Mouse (Mus musculus): ENCODE results near the gene Ippk.

Gene Ippk

GRCm38 (mm10) chr13:49428042-49428675 lies 7.1 kb downstream of the Ippk start:
- in situ Hi-C loops (cut with MseI, MboI), result no loop called here

GRCm38 (mm10) chr13:49430529-49430928 lies 9.5 kb downstream of the Ippk start:
- in situ Hi-C loops (cut with MseI, MboI), result no loop called here

- in situ Hi-C loops (cut with MseI, MboI), result no loop called here
These were observed 12.4 kb downstream of the Ippk start for GRCm38 (mm10) chr13:49433268-49434029.

- in situ Hi-C loops (cut with MseI, MboI), result no loop called here
These were observed 14.7 kb downstream of the Ippk start for GRCm38 (mm10) chr13:49435745-49436144.

GRCm38 (mm10) chr13:49436170-49436569 lies 15.1 kb downstream of the Ippk start:
- in situ Hi-C loops (cut with MseI, MboI), result no loop called here

- in situ Hi-C loops (cut with MseI, MboI), result no loop called here
These were observed 23.4 kb downstream of the Ippk start for GRCm38 (mm10) chr13:49444451-49444850.

GRCm38 (mm10) chr13:49449318-49449749 lies 28.3 kb downstream of the Ippk start:
- in situ Hi-C loops (cut with MseI, MboI), result no loop called here

GRCm38 (mm10) chr13:49460276-49460675 lies 39.2 kb downstream of the Ippk start:
- in situ Hi-C loops (cut with MseI, MboI), result loop anchor here in 1 of 2 experiments (25.0 kb wide), 1 partner anchor 177 kb away; no protein-coding TSS in a partner anchor

GRCm38 (mm10) chr13:49460692-49461414 lies 39.8 kb downstream of the Ippk start:
- in situ Hi-C loops (cut with MseI, MboI), result loop anchor here in 1 of 2 experiments (25.0 kb wide), 1 partner anchor 176 kb away; no protein-coding TSS in a partner anchor

GRCm38 (mm10) chr13:49461458-49462132 lies 40.5 kb downstream of the Ippk start:
- in situ Hi-C loops (cut with MseI, MboI), result loop anchor here in 1 of 2 experiments (25.0 kb wide), 1 partner anchor 176 kb away; no protein-coding TSS in a partner anchor

GRCm38 (mm10) chr13:49462921-49463320 lies 41.9 kb downstream of the Ippk start:
- in situ Hi-C loops (cut with MseI, MboI), result loop anchor here in 1 of 2 experiments (25.0 kb wide), 1 partner anchor 174 kb away; no protein-coding TSS in a partner anchor

- in situ Hi-C loops (cut with MseI, MboI), result loop anchor here in 1 of 2 experiments (25.0 kb wide), 1 partner anchor 171 kb away; no protein-coding TSS in a partner anchor
These were observed 44.8 kb downstream of the Ippk start for GRCm38 (mm10) chr13:49465875-49466274.

GRCm38 (mm10) chr13:49466393-49467075 lies 45.5 kb downstream of the Ippk start:
- in situ Hi-C loops (cut with MseI, MboI), result loop anchor here in 1 of 2 experiments (25.0 kb wide), 1 partner anchor 171 kb away; no protein-coding TSS in a partner anchor

GRCm38 (mm10) chr13:49467585-49467984 lies 46.5 kb downstream of the Ippk start:
- in situ Hi-C loops (cut with MseI, MboI), result loop anchor here in 1 of 2 experiments (25.0 kb wide), 1 partner anchor 170 kb away; no protein-coding TSS in a partner anchor

- in situ Hi-C loops (cut with MseI, MboI), result loop anchor here in 1 of 2 experiments (25.0 kb wide), 1 partner anchor 168 kb away; no protein-coding TSS in a partner anchor
These were observed 48.0 kb downstream of the Ippk start for GRCm38 (mm10) chr13:49469002-49469401.

GRCm38 (mm10) chr13:49470319-49470718 lies 49.3 kb downstream of the Ippk start:
- in situ Hi-C loops (cut with MseI, MboI), result loop anchor here in 1 of 2 experiments (25.0 kb wide), 1 partner anchor 167 kb away; no protein-coding TSS in a partner anchor

- in situ Hi-C loops (cut with MseI, MboI), result loop anchor here in 1 of 2 experiments (25.0 kb wide), 1 partner anchor 166 kb away; no protein-coding TSS in a partner anchor
These were observed 49.8 kb downstream of the Ippk start for GRCm38 (mm10) chr13:49470806-49471205.

- in situ Hi-C loops (cut with MseI, MboI), result loop anchor here in 1 of 2 experiments (25.0 kb wide), 1 partner anchor 165 kb away; no protein-coding TSS in a partner anchor
These were observed 51.1 kb downstream of the Ippk start for GRCm38 (mm10) chr13:49471981-49472675.

- in situ Hi-C loops (cut with MseI, MboI), result loop anchor here in 1 of 2 experiments (25.0 kb wide), 1 partner anchor 165 kb away; no protein-coding TSS in a partner anchor
These were observed 51.6 kb downstream of the Ippk start for GRCm38 (mm10) chr13:49472676-49473005.
